Mouse (Mus musculus): ENCODE results near the gene Prss46.

Gene Prss46

GRCm38 (mm10) chr9:110825426-110825825 is 18.9 kb upstream of the Prss46 start:
- no peak overlapping the region for H3K4me3 ChIP-seq (replicated peaks; ENCODE audit: low read length)
- no peaks in the 10 kb centered on the region for H3K9me3 ChIP-seq (ENCODE audit: low read length)
- H3K27me3 ChIP-seq (ENCODE audit: insufficient read depth, low read length), result peaks cover 68% of the 10 kb centered on the region
- peaks cover 12% of the 10 kb centered on the region for H3K4me1 ChIP-seq (replicated peaks; ENCODE audit: low read depth, low read length)
- TF ChIP-seq CTCF (conservative IDR thresholded peaks at IDR 0.05; ENCODE audit: low read length) (no peak), NANOG (IDR thresholded peaks at IDR 0.05; ENCODE audit: borderline replicate concordance, low read length) (no peak), POU5F1 (IDR thresholded peaks at IDR 0.05; ENCODE audit: borderline replicate concordance, low read length) (no peak)
- no peaks in the 10 kb centered on the region for H3K36me3 ChIP-seq (ENCODE audit: insufficient read depth, low read length)

DNA sequence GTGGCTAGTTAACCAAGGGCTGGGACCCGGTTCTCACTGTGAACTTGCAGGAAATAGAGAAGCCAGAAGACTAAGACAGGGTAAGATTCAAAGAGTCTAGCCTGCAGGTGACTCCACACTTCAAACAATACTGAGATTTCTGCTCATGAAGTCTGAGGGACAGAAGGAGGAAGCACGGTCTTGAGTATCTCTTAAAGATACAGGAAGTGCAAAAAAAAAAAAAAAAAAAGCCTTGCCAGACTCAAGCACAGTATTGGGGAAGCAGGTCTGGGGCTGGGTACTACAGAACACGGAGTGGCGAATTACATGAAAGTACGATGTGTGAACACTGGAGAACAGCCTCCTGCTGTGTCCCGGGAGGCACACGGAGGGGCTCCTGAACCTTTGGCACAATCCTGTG is 18.5 kb upstream of the Prss46 start:
- Histone ChIP-seq H3K4me1 (replicated peaks; ENCODE audit: low read depth, low read length) (peaks cover 12% of the 10 kb centered on the region), H3K36me3 (ENCODE audit: insufficient read depth, low read length) (no peaks in the 10 kb centered on the region), H3K4me3 (replicated peaks; ENCODE audit: low read length) (no peak overlapping the region), H3K27me3 (ENCODE audit: insufficient read depth, low read length) (peaks cover 68% of the 10 kb centered on the region), H3K9me3 (ENCODE audit: low read length) (no peaks in the 10 kb centered on the region)
- TF ChIP-seq POU5F1 (IDR thresholded peaks at IDR 0.05; ENCODE audit: borderline replicate concordance, low read length) (no peak), CTCF (conservative IDR thresholded peaks at IDR 0.05; ENCODE audit: low read length) (no peak), NANOG (IDR thresholded peaks at IDR 0.05; ENCODE audit: borderline replicate concordance, low read length) (no peak)

DNA sequence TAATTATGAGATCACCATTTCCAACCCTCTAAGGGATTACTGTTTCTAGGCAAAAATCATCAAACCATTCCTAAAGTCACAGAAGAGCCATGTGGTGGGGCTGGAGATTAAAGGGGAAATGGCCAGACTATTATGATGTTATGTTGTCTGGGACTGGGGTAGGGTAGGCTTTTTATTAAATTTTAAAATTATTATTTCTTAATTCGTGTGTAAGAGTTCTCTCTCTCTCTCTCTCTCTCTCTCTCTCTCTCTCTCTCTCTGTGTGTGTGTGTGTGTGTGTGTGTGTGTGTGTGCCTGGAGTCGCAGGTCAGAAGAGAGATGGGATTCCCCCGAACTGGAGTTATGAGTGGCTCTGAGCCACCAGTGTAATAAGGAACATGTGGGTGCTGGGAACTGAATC is 17.9 kb upstream of the Prss46 start, which contains the start of gene Prss43:
Gene Prss43 (plus strand): TSS at position 301 of the 400 bp plus-strand sequence.
- TF ChIP-seq NANOG (IDR thresholded peaks at IDR 0.05; ENCODE audit: borderline replicate concordance, low read length) (no peak), POU5F1 (IDR thresholded peaks at IDR 0.05; ENCODE audit: borderline replicate concordance, low read length) (no peak), CTCF (conservative IDR thresholded peaks at IDR 0.05; ENCODE audit: low read length) (no peak)
- Histone ChIP-seq H3K36me3 (ENCODE audit: insufficient read depth, low read length) (no peaks in the 10 kb centered on the region), H3K4me1 (replicated peaks; ENCODE audit: low read depth, low read length) (peaks cover 12% of the 10 kb centered on the region), H3K4me3 (replicated peaks; ENCODE audit: low read length) (peak within 1 kb of the TSS; percentile 50), H3K9me3 (ENCODE audit: low read length) (no peaks in the 10 kb centered on the region), H3K27me3 (ENCODE audit: insufficient read depth, low read length) (peaks cover 68% of the 10 kb centered on the region)

DNA sequence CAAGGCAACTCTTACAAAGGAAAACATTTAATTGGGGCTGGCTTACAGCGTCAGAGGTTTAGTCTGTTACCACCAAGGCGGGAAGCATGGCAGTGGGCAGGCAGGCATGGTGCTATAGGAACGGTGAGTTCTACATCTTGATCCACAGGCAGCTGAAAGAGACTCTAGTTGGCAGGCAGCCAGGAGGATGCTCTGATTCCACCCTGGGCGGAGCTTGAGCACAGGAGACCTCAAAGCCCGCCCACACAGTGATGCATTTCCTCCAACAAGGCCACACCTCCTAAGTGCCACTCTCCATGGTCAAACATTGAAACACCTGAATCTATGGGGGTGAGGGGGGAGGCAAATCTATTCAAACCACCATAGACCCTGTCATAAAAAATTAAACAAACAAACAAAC is 11.3 kb upstream of the Prss46 start:
- peak overlapping the region; percentile 24; the same call in 1 of the 2 replicates for H3K4me3 ChIP-seq (replicated peaks; ENCODE audit: low read length)
- no peaks in the 10 kb centered on the region for H3K9me3 ChIP-seq (ENCODE audit: low read length)
- H3K4me1 ChIP-seq (replicated peaks; ENCODE audit: low read depth, low read length), result peaks cover 40% of the 10 kb centered on the region
- TF ChIP-seq POU5F1 (IDR thresholded peaks at IDR 0.05; ENCODE audit: borderline replicate concordance, low read length) (no peak), NANOG (IDR thresholded peaks at IDR 0.05; ENCODE audit: borderline replicate concordance, low read length) (no peak), CTCF (conservative IDR thresholded peaks at IDR 0.05; ENCODE audit: low read length) (no peak)
- H3K36me3 ChIP-seq (ENCODE audit: insufficient read depth, low read length), result no peaks in the 10 kb centered on the region
- H3K27me3 ChIP-seq (ENCODE audit: insufficient read depth, low read length), result peaks cover 26% of the 10 kb centered on the region

DNA sequence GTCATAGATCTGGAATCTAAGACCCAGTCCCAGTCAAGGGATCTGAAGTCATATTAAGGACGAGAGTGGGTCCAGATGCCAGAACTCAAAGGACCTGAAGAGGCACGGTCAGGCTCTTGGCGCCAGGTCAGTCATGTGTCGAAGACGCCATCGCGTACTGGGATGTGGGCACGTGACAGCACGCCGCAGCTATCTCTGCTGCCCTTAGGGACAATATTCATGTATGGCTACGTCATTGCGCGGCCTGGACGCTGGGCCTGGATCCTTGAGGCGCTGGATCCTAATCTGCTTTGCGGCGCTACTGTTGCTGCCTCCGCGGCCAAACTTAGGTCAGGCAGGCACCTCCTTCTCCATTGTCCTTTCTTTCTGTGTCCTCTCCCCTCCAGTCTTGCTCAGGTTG is 9.9 kb upstream of the Prss46 start, which contains the start of gene Prss45:
Gene Prss45 (plus strand): TSS at position 178 of the 400 bp plus-strand sequence.
- no peak for TF ChIP-seq NANOG (IDR thresholded peaks at IDR 0.05; ENCODE audit: borderline replicate concordance, low read length)
- TF ChIP-seq CTCF (conservative IDR thresholded peaks at IDR 0.05; ENCODE audit: low read length), result no peak
- TF ChIP-seq POU5F1 (IDR thresholded peaks at IDR 0.05; ENCODE audit: borderline replicate concordance, low read length), result no peak
- no peaks in the 10 kb centered on the region for H3K36me3 ChIP-seq (ENCODE audit: insufficient read depth, low read length)

GRCm38 (mm10) chr9:110834961-110835360 is 9.3 kb upstream of the Prss46 start:
- no peaks in the 10 kb centered on the region for H3K9me3 ChIP-seq (ENCODE audit: low read length)
- peaks cover 18% of the 10 kb centered on the region for H3K27me3 ChIP-seq (ENCODE audit: insufficient read depth, low read length)
- peak overlapping the region; percentile 72 for H3K4me3 ChIP-seq (replicated peaks; ENCODE audit: low read length)
- TF ChIP-seq CTCF (conservative IDR thresholded peaks at IDR 0.05; ENCODE audit: low read length) (no peak), POU5F1 (IDR thresholded peaks at IDR 0.05; ENCODE audit: borderline replicate concordance, low read length) (no peak), NANOG (IDR thresholded peaks at IDR 0.05; ENCODE audit: borderline replicate concordance, low read length) (no peak)
- H3K36me3 ChIP-seq (ENCODE audit: insufficient read depth, low read length), result no peaks in the 10 kb centered on the region
- peaks cover 52% of the 10 kb centered on the region for H3K4me1 ChIP-seq (replicated peaks; ENCODE audit: low read depth, low read length)

More for the DNA sequence above, 9.9 kb upstream of the Prss46 start, which contains the start of gene Prss45:
- Histone ChIP-seq H3K4me3 (replicated peaks; ENCODE audit: low read length) (peak within 1 kb of the TSS; percentile 72), H3K9me3 (ENCODE audit: low read length) (no peaks in the 10 kb centered on the region), H3K27me3 (ENCODE audit: insufficient read depth, low read length) (peaks cover 17% of the 10 kb centered on the region), H3K4me1 (replicated peaks; ENCODE audit: low read depth, low read length) (peaks cover 51% of the 10 kb centered on the region)

GRCm38 (mm10) chr9:110836112-110836511 is 8.2 kb upstream of the Prss46 start:
- no peaks in the 10 kb centered on the region for H3K9me3 ChIP-seq (ENCODE audit: low read length)
- no peak for TF ChIP-seq NANOG (IDR thresholded peaks at IDR 0.05; ENCODE audit: borderline replicate concordance, low read length)
- TF ChIP-seq CTCF (conservative IDR thresholded peaks at IDR 0.05; ENCODE audit: low read length), result no peak
- no peak for TF ChIP-seq POU5F1 (IDR thresholded peaks at IDR 0.05; ENCODE audit: borderline replicate concordance, low read length)
- H3K27me3 ChIP-seq (ENCODE audit: insufficient read depth, low read length), result peaks cover 14% of the 10 kb centered on the region
- H3K4me3 ChIP-seq (replicated peaks; ENCODE audit: low read length), result no peak overlapping the region
- H3K4me1 ChIP-seq (replicated peaks; ENCODE audit: low read depth, low read length), result peaks cover 59% of the 10 kb centered on the region
- no peaks in the 10 kb centered on the region for H3K36me3 ChIP-seq (ENCODE audit: insufficient read depth, low read length)

DNA sequence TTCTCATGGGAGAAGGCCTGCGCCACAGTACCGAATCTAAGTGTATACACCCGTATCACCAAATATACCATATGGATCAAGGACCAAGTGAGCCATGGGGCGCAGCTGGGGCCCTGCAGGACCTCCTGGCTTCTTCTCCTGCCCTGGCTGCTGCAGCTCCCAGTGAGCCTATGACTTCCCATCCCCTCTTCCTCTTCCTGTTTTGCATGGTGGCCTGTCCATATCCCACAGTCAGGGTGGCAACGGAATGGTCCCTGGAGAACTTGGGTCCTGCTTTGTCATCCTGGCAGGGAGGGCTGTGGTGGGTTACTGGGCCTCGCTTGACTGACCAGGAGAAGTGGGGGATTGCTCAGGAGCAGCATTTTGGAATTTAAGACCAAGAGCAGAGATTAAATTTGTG is 3.4 kb upstream of the Prss46 start:
- Histone ChIP-seq H3K9me3 (ENCODE audit: low read length) (no peaks in the 10 kb centered on the region), H3K36me3 (ENCODE audit: insufficient read depth, low read length) (no peaks in the 10 kb centered on the region), H3K4me1 (replicated peaks; ENCODE audit: low read depth, low read length) (peaks cover 32% of the 10 kb centered on the region), H3K4me3 (replicated peaks; ENCODE audit: low read length) (no peak overlapping the region), H3K27me3 (ENCODE audit: insufficient read depth, low read length) (peaks cover 10% of the 10 kb centered on the region; the same call in 1 of the 2 replicates)
- TF ChIP-seq CTCF (conservative IDR thresholded peaks at IDR 0.05; ENCODE audit: low read length) (no peak), NANOG (IDR thresholded peaks at IDR 0.05; ENCODE audit: borderline replicate concordance, low read length) (no peak)

DNA sequence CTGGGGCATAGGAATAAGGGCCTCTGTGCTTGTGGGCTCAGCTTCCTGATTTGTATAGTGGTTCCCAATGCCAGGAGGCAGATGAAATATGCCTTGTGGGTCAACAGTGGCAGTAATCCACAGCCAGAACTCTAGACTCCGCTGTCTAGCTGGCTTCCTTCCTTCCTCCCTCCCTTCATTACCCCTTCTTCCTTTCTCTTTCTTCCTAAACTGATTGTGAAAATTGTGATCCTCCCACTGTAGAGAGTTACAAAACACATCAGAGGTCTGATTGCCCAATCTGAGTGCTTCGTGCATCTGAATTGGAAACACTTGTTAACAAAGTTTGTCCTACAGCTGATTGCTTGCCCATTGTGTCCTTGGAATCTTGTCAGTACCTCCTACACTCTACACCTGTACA is 2.9 kb upstream of the Prss46 start:
- Histone ChIP-seq H3K27me3 (ENCODE audit: insufficient read depth, low read length) (peaks cover 10% of the 10 kb centered on the region; the same call in 1 of the 2 replicates), H3K4me3 (replicated peaks; ENCODE audit: low read length) (no peak overlapping the region), H3K36me3 (ENCODE audit: insufficient read depth, low read length) (no peaks in the 10 kb centered on the region), H3K4me1 (replicated peaks; ENCODE audit: low read depth, low read length) (peaks cover 27% of the 10 kb centered on the region), H3K9me3 (ENCODE audit: low read length) (no peaks in the 10 kb centered on the region)
- TF ChIP-seq NANOG (IDR thresholded peaks at IDR 0.05; ENCODE audit: borderline replicate concordance, low read length) (no peak), CTCF (conservative IDR thresholded peaks at IDR 0.05; ENCODE audit: low read length) (no peak), POU5F1 (IDR thresholded peaks at IDR 0.05; ENCODE audit: borderline replicate concordance, low read length) (no peak)
